Mouse (Mus musculus): ENCODE measurements around the gene Pgs1. TPM values are rescaled to one million over a fixed set of nuclear protein-coding genes. Genes with fewer than 3 reads are reported as not detected.

Gene Pgs1
- total RNA-seq, 2 experiments from 2014 or later: 76.2 to 81.3 TPM

GRCm38 (mm10) chr11:117965052-117965451 lies 21.0 kb upstream of the Pgs1 start:
- no peak for DNase-seq (ENCODE audit: low spot score in 2 of 2)
- TF ChIP-seq CTCF (conservative IDR thresholded peaks at IDR 0.05): no peak
- Histone ChIP-seq H3K27ac (no peak overlapping the region), H3K4me3 (no peak overlapping the region)

GRCm38 (mm10) chr11:117965561-117965981 lies 20.5 kb upstream of the Pgs1 start:
- Histone ChIP-seq H3K4me3 (no peak overlapping the region), H3K27ac (no peak overlapping the region)
- DNase-seq (ENCODE audit: low spot score in 2 of 2): no peak
- no peak for TF ChIP-seq CTCF (conservative IDR thresholded peaks at IDR 0.05)

GRCm38 (mm10) chr11:117966506-117967100 lies 19.5 kb upstream of the Pgs1 start:
- Histone ChIP-seq H3K27ac (no peak overlapping the region), H3K4me3 (no peak overlapping the region)
- no peak for TF ChIP-seq CTCF (conservative IDR thresholded peaks at IDR 0.05)
- DNase-seq (ENCODE audit: low spot score in 2 of 2): no peak

- TF ChIP-seq CTCF (conservative IDR thresholded peaks at IDR 0.05): no peak
- DNase-seq (ENCODE audit: low spot score in 2 of 2): no peak
- H3K27ac ChIP-seq: peak overlapping the region; percentile 85; the same call in 1 of the 2 replicates
- H3K4me3 ChIP-seq: peak overlapping the region; percentile 64
Observed at GRCm38 (mm10) chr11:117967249-117968015, 18.7 kb upstream of the Pgs1 start.

- no peak for DNase-seq (ENCODE audit: low spot score in 2 of 2)
- Histone ChIP-seq H3K4me3 (peak overlapping the region; percentile 64), H3K27ac (peak overlapping the region; percentile 85)
- TF ChIP-seq CTCF (conservative IDR thresholded peaks at IDR 0.05): no peak
Observed at GRCm38 (mm10) chr11:117968016-117968671, 17.9 kb upstream of the Pgs1 start.

GRCm38 (mm10) chr11:117968716-117969099 lies 17.4 kb upstream of the Pgs1 start:
- TF ChIP-seq CTCF (conservative IDR thresholded peaks at IDR 0.05): 0 out of 2 replicates have a peak, but pooled peaks have one; percentile 21
- Histone ChIP-seq H3K27ac (peak overlapping the region; percentile 85), H3K4me3 (peak overlapping the region; percentile 64)
- no peak for DNase-seq (ENCODE audit: low spot score in 2 of 2)

GRCm38 (mm10) chr11:117969100-117969944 lies 16.8 kb upstream of the Pgs1 start:
- no peak for TF ChIP-seq CTCF (conservative IDR thresholded peaks at IDR 0.05)
- Histone ChIP-seq H3K4me3 (peak overlapping the region; percentile 64), H3K27ac (peak overlapping the region; percentile 85)
- peak; percentile 71 to 87 for DNase-seq (ENCODE audit: low spot score in 2 of 2)

- peak within 1 kb of the TSS; percentile 85 for H3K27ac ChIP-seq
- H3K4me3 ChIP-seq: peak within 1 kb of the TSS; percentile 64
- peak; percentile 94 for TF ChIP-seq CTCF (conservative IDR thresholded peaks at IDR 0.05)
- DNase-seq (ENCODE audit: low spot score in 2 of 2): peak; percentile 90 to 97
Observed at GRCm38 (mm10) chr11:117969945-117970872, 15.9 kb upstream of the Pgs1 start, which contains the start of gene Socs3. TSS of gene Socs3 (minus strand) at chr11:117970047.

GRCm38 (mm10) chr11:117971100-117971499 lies 15.0 kb upstream of the Pgs1 start:
- TF ChIP-seq CTCF (conservative IDR thresholded peaks at IDR 0.05): no peak

GRCm38 (mm10) chr11:117971646-117972242 lies 14.3 kb upstream of the Pgs1 start:
- Histone ChIP-seq H3K4me3 (no peak overlapping the region), H3K27ac (no peak overlapping the region)
- DNase-seq (ENCODE audit: low spot score in 2 of 2): no peak
- no peak for TF ChIP-seq CTCF (conservative IDR thresholded peaks at IDR 0.05)

More at GRCm38 (mm10) chr11:117971100-117971499, 15.0 kb upstream of the Pgs1 start:
- H3K4me3 ChIP-seq: no peak overlapping the region
- no peak for DNase-seq (ENCODE audit: low spot score in 2 of 2)
- H3K27ac ChIP-seq: no peak overlapping the region
